Mouse (Mus musculus): ENCODE measurements around the gene Gm37240.

DNA sequence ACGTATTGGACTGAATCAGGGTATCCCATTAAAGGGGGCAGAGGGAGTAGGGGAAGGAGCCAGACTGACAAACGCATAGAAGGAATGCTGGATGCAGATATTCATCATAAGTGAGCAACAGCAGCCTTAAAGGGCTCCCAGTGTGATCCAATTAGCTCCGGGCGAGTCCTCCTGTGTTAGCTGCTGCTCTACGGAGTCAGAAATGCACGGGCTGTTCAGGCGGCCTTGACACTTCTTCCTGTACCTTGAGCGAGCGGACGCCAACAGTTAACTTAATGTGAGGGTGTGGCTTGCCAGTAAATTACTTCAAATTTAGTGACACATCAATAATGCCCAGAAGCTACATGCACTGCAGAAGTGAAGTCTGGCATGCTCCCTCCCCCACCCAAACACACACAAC is 1151.6 kb downstream of the Gm37240 start:
- TF ChIP-seq CTCF (IDR thresholded peaks at IDR 0.05; ENCODE audit: low read depth, low read length), result no peak
- no peak for TF ChIP-seq POLR2AphosphoS5 (IDR thresholded peaks at IDR 0.05; ENCODE audit: insufficient replicate concordance, low read depth, low read length)
- no peak for TF ChIP-seq GATA1 (IDR thresholded peaks at IDR 0.05; ENCODE audit: borderline replicate concordance, low read length)
- TF ChIP-seq GATA2 (IDR thresholded peaks at IDR 0.05; ENCODE audit: borderline replicate concordance, low read depth, low read length), result no peak
